Mouse (Mus musculus): ENCODE data around the gene Cntn3. TPM values are rescaled to one million over a fixed set of nuclear protein-coding genes. Genes with fewer than 3 reads are reported as not detected.

Gene Cntn3
- total RNA-seq, 2 experiments from 2014 or later, result 0.05 to 0.08 TPM

- DNase-seq, result no peak
- intact Hi-C loops (cut with DNase I), result no loop called here
Measured at GRCm38 (mm10) chr6:102485509-102485908, 87.4 kb downstream of the Cntn3 start.

- intact Hi-C loops (cut with DNase I), result no loop called here
- no peak for DNase-seq
Measured at GRCm38 (mm10) chr6:102478320-102479080, 94.4 kb downstream of the Cntn3 start.

GRCm38 (mm10) chr6:102438353-102438752, 134.5 kb downstream of the Cntn3 start:
- intact Hi-C loops (cut with DNase I), result no loop called here
- no peak for DNase-seq

GRCm38 (mm10) chr6:102427549-102427948, 145.4 kb downstream of the Cntn3 start:
- intact Hi-C loops (cut with DNase I), result no loop called here
- DNase-seq, result no peak

- intact Hi-C loops (cut with DNase I), result no loop called here
- DNase-seq, result no peak
Measured at GRCm38 (mm10) chr6:102421781-102422180, 151.1 kb downstream of the Cntn3 start.

GRCm38 (mm10) chr6:102388590-102388989, 184.3 kb downstream of the Cntn3 start:
- intact Hi-C loops (cut with DNase I), result no loop called here
- no peak for DNase-seq

- intact Hi-C loops (cut with DNase I), result no loop called here
- DNase-seq, result no peak
Measured at GRCm38 (mm10) chr6:102372112-102372511, 200.8 kb downstream of the Cntn3 start.

GRCm38 (mm10) chr6:102363880-102364279, 209.0 kb downstream of the Cntn3 start:
- DNase-seq, result no peak
- intact Hi-C loops (cut with DNase I), result no loop called here

- no peak for DNase-seq
- intact Hi-C loops (cut with DNase I), result no loop called here
Measured at GRCm38 (mm10) chr6:102363291-102363832, 209.5 kb downstream of the Cntn3 start.

- intact Hi-C loops (cut with DNase I), result no loop called here
Measured at GRCm38 (mm10) chr6:102332144-102332543, 240.8 kb downstream of the Cntn3 start.

GRCm38 (mm10) chr6:102326711-102327110, 246.2 kb downstream of the Cntn3 start:
- intact Hi-C loops (cut with DNase I), result no loop called here
- DNase-seq, result no peak

More at GRCm38 (mm10) chr6:102332144-102332543, 240.8 kb downstream of the Cntn3 start:
- no peak for DNase-seq

- intact Hi-C loops (cut with DNase I), result no loop called here
Measured at GRCm38 (mm10) chr6:102322614-102323284, 250.2 kb downstream of the Cntn3 start.

GRCm38 (mm10) chr6:102319755-102320154, 253.1 kb downstream of the Cntn3 start:
- DNase-seq, result no peak
- intact Hi-C loops (cut with DNase I), result no loop called here

More at GRCm38 (mm10) chr6:102322614-102323284, 250.2 kb downstream of the Cntn3 start:
- DNase-seq, result no peak

- intact Hi-C loops (cut with DNase I), result no loop called here
- no peak for DNase-seq
Measured at GRCm38 (mm10) chr6:102282889-102283288, 290.0 kb downstream of the Cntn3 start.

GRCm38 (mm10) chr6:102231015-102231414, 341.9 kb downstream of the Cntn3 start:
- no peak for DNase-seq
- intact Hi-C loops (cut with DNase I), result no loop called here

GRCm38 (mm10) chr6:102186316-102186715, 386.6 kb downstream of the Cntn3 start:
- intact Hi-C loops (cut with DNase I), result no loop called here
- DNase-seq, result no peak

- DNase-seq, result no peak
- intact Hi-C loops (cut with DNase I), result loop anchor here (10.0 kb wide), 1 partner anchor 394 kb away; no protein-coding TSS in a partner anchor
Measured at GRCm38 (mm10) chr6:102170913-102171312, 402.0 kb downstream of the Cntn3 start.

- no peak for DNase-seq
- intact Hi-C loops (cut with DNase I), result no loop called here
Measured at GRCm38 (mm10) chr6:102161186-102161585, 411.7 kb downstream of the Cntn3 start.

GRCm38 (mm10) chr6:102121676-102122075, 451.2 kb downstream of the Cntn3 start:
- no peak for DNase-seq
- intact Hi-C loops (cut with DNase I), result no loop called here

GRCm38 (mm10) chr6:102120003-102120402, 452.9 kb downstream of the Cntn3 start:
- no peak for DNase-seq
- intact Hi-C loops (cut with DNase I), result no loop called here

- no peak for DNase-seq
- intact Hi-C loops (cut with DNase I), result no loop called here
Measured at GRCm38 (mm10) chr6:102113629-102114028, 459.3 kb downstream of the Cntn3 start.
